Comparison of ENCODE assay signal across 8 mouse cellular contexts in the genomic region with DNA sequence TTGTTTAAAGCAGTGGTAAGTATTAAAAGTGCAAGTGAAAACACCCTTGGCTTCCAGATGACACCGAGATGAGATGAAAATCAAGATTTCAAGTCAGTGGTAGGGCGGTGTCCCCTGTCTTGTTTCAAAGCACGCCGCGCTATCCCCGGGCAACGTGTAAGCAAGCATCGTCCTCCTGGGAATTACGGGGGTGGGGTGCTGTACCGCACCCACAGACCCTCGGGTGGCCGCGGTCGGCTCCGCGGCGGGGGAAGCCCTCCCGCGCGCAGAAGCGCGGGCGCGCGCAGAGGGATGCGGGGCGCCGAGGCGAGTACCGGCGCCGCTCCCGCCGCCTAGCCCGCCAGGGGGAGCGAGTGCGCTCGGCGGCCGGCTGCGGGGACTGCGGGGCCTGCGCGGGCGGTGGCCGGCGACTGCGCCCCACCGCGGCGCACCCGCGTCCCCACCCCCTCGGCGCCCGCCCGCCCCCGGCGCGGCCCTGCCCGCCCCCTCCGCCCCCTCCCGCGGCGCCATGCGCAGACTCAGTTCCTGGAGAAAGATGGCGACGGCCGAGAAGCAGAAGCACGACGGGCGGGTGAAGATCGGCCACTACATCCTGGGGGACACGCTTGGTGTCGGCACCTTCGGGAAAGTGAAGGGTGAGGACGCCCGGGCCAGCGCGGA. TPM values are rescaled to one million over a fixed set of nuclear protein-coding genes. Genes with fewer than 3 reads are reported as not detected.
A peak's percentile ranks its signal among the peaks of the same experiment; 100 is the strongest.
DNase-seq lines count a peak whose midpoint lies in the region; ATAC-seq lines count a peak whose summit lies in the region.

Gene Prkaa1, plus strand, starts transcription at position 501 of the 660 bp plus-strand sequence.

- no peaks in the 10 kb centered on the region for H3K36me3 ChIP-seq in hindbrain, embryonic 13.5 days

- H3K9ac ChIP-seq in hindbrain, embryonic 13.5 days = peak within 1 kb of the TSS; percentile 89

- 2% methylated on average over 58 of the region's 80 CpGs for WGBS in hindbrain, embryonic 13.5 days

- peak within 1 kb of the TSS; percentile 67 for H3K4me2 ChIP-seq in hindbrain, embryonic 13.5 days

- H3K9me3 ChIP-seq in hindbrain, embryonic 13.5 days = no peaks in the 10 kb centered on the region

- ATAC-seq in hindbrain, embryonic 13.5 days (ENCODE audit: low FRiP score) = peak; percentile 95

- H3K4me1 ChIP-seq in hindbrain, embryonic 13.5 days (replicated peaks) = peaks cover 14% of the 10 kb centered on the region

- peak; percentile 73 for DNase-seq in R1 (ENCODE audit: low read depth, low spot score)
- peak; percentile 87 to 90 for DNase-seq in cerebellum, postnatal 10 days
- peak; percentile 18 to 40 for DNase-seq in frontal cortex, postnatal 25 days (ENCODE audit: low spot score in 2 of 2)
- peak; percentile 58 to 63 for DNase-seq in layer of hippocampus, postnatal 25 days (ENCODE audit: extremely low spot score in 1 of 2, low spot score in 1 of 2)
- DNase-seq in lung, postnatal 10 days = peak; percentile 82
- peak; percentile 64 for DNase-seq in retina, adult 2 months (ENCODE audit: low read depth, low spot score)
- peak; percentile 57 to 67 for DNase-seq in urinary bladder, adult 18-20 months (ENCODE audit: low spot score in 2 of 2)

- peak within 1 kb of the TSS; percentile 82 for H3K4me3 ChIP-seq in hindbrain, embryonic 13.5 days

- peak within 1 kb of the TSS; percentile 94 for H3K27ac ChIP-seq in hindbrain, embryonic 13.5 days

- H3K27me3 ChIP-seq in hindbrain, embryonic 13.5 days = no peaks in the 10 kb centered on the region

RNA-seq across cellular contexts. Expression of gene Prkaa1, which starts in this region (rescaled TPM):
- 14.3 and 15.6 TPM in 2 replicates for polyA plus RNA-seq in hindbrain, embryonic 13.5 days (2015; fragmentation: Nextera tagmentation; extraction: Ambion mirVana)
- 10 to 100 TPM; 21.9 to 23.3 TPM for total RNA-seq in layer of hippocampus, postnatal 25 days (2021)

Comparison
In these comparisons a context has a peak if more than half of its experiments do, and no peak if none do; other contexts are left out.
1. Peak in every context shown above with its lines: DNase-seq, ATAC-seq, H3K4me3 ChIP-seq and H3K27ac ChIP-seq.
2. DNase-seq: peak in every context shown above with its lines; median percentile 88 in cerebellum, postnatal 10 days; 82 in lung, postnatal 10 days; 73 in R1; 64 in retina, adult 2 months; 62 in urinary bladder, adult 18-20 months; 60 in layer of hippocampus, postnatal 25 days; 29 in frontal cortex, postnatal 25 days.